ENCODE assay signal across 8 mouse cellular contexts in genomic region chr10:90830268-90830585, GRCm38 (mm10).
DNase-seq lines count a peak whose midpoint lies in the region; ATAC-seq and TF ChIP-seq lines count a peak whose summit lies in the region.

No protein-coding gene starts in this region.

- intact Hi-C loops in heart, adult 2 months (cut with DNase I) = no loop called here

- no peak for TF ChIP-seq POLR2A in heart, adult 2 months (IDR thresholded peaks at IDR 0.05; ENCODE audit: insufficient read depth, low read depth, low read length)

- DNase-seq in heart, adult 2 months = no peak
- peak; percentile 34 for DNase-seq in embryonic facial prominence, embryonic 10.5 days (ENCODE audit: low spot score)
- DNase-seq in midbrain, embryonic 10.5 days (ENCODE audit: low spot score) = no peak
- no peak for DNase-seq in adrenal gland, postnatal 36 days
- no peak for DNase-seq in ovary, postnatal 14 days (ENCODE audit: low spot score)
- DNase-seq in liver, postnatal 0 days = no peak

- H3K4me2 ChIP-seq in heart, embryonic 12.5 days = peak overlapping the region; percentile 99; the same call in 1 of the 2 replicates
- peak overlapping the region; percentile 79 for H3K4me2 ChIP-seq in forebrain, embryonic 15.5 days (replicated peaks)
- H3K4me2 ChIP-seq in liver, postnatal 0 days (ENCODE audit: low read depth, low read length) = no peak overlapping the region

- peaks cover 65% of the 10 kb centered on the region for H3K27me3 ChIP-seq in heart, embryonic 12.5 days (replicated peaks)
- peaks cover 12% of the 10 kb centered on the region for H3K27me3 ChIP-seq in heart, adult 2 months (ENCODE audit: control insufficient read depth, insufficient read depth, low read length)
- peaks cover 73% of the 10 kb centered on the region for H3K27me3 ChIP-seq in embryonic facial prominence, embryonic 10.5 days (replicated peaks; ENCODE audit: low read depth, poor library complexity, severe bottlenecking)
- H3K27me3 ChIP-seq in forebrain, embryonic 15.5 days = peaks cover 20% of the 10 kb centered on the region; the same call in 1 of the 2 replicates
- H3K27me3 ChIP-seq in midbrain, embryonic 10.5 days (ENCODE audit: low read depth, poor library complexity, severe bottlenecking) = peaks cover 82% of the 10 kb centered on the region
- H3K27me3 ChIP-seq in liver, postnatal 0 days (ENCODE audit: insufficient read depth, low read length) = peaks cover 47% of the 10 kb centered on the region

- peaks cover 8% of the 10 kb centered on the region; the same call in 1 of the 2 replicates for H3K4me1 ChIP-seq in heart, embryonic 12.5 days (replicated peaks)
- no peaks in the 10 kb centered on the region for H3K4me1 ChIP-seq in heart, adult 2 months (ENCODE audit: control insufficient read depth, insufficient read depth, low read length)
- peaks cover 17% of the 10 kb centered on the region for H3K4me1 ChIP-seq in embryonic facial prominence, embryonic 10.5 days
- H3K4me1 ChIP-seq in forebrain, embryonic 15.5 days = peaks cover 19% of the 10 kb centered on the region
- peaks cover 30% of the 10 kb centered on the region for H3K4me1 ChIP-seq in midbrain, embryonic 10.5 days
- no peaks in the 10 kb centered on the region for H3K4me1 ChIP-seq in liver, postnatal 0 days (ENCODE audit: insufficient read depth)

- H3K79me2 ChIP-seq in heart, adult 2 months (replicated peaks; ENCODE audit: control insufficient read depth, insufficient read depth, low read length) = no peaks in the 10 kb centered on the region

- no peak overlapping the region for H3K4me3 ChIP-seq in heart, embryonic 12.5 days
- H3K4me3 ChIP-seq in heart, adult 2 months = no peak overlapping the region
- H3K4me3 ChIP-seq in embryonic facial prominence, embryonic 10.5 days = peak overlapping the region; percentile 73
- H3K4me3 ChIP-seq in forebrain, embryonic 15.5 days = peak overlapping the region; percentile 88
- peak overlapping the region; percentile 77 for H3K4me3 ChIP-seq in midbrain, embryonic 10.5 days
- no peak overlapping the region for H3K4me3 ChIP-seq in liver, postnatal 0 days (ENCODE audit: low read depth, low read length)

- H3K36me3 ChIP-seq in heart, embryonic 12.5 days = no peaks in the 10 kb centered on the region
- H3K36me3 ChIP-seq in heart, adult 2 months (ENCODE audit: control insufficient read depth, insufficient read depth, low read length) = no peaks in the 10 kb centered on the region
- no peaks in the 10 kb centered on the region for H3K36me3 ChIP-seq in embryonic facial prominence, embryonic 10.5 days (replicated peaks)
- H3K36me3 ChIP-seq in forebrain, embryonic 15.5 days = no peaks in the 10 kb centered on the region
- H3K36me3 ChIP-seq in midbrain, embryonic 10.5 days = no peaks in the 10 kb centered on the region
- no peaks in the 10 kb centered on the region for H3K36me3 ChIP-seq in liver, postnatal 0 days (replicated peaks; ENCODE audit: insufficient read depth, low read length)

- H3K27ac ChIP-seq in heart, embryonic 12.5 days (ENCODE audit: poor library complexity, severe bottlenecking) = no peak overlapping the region
- no peak overlapping the region for H3K27ac ChIP-seq in heart, adult 2 months
- H3K27ac ChIP-seq in embryonic facial prominence, embryonic 10.5 days (replicated peaks) = no peak overlapping the region
- 0 out of 2 replicates have a peak overlapping the region, but pooled peaks have one; percentile 3 for H3K27ac ChIP-seq in forebrain, embryonic 15.5 days (replicated peaks)
- H3K27ac ChIP-seq in midbrain, embryonic 10.5 days (replicated peaks) = no peak overlapping the region
- H3K27ac ChIP-seq in liver, postnatal 0 days (ENCODE audit: low read depth) = no peak overlapping the region

- WGBS in heart, embryonic 12.5 days = 4% methylated on average over 11 of the region's 11 CpGs
- WGBS in heart, adult 2 months = 5% methylated on average over 11 of the region's 11 CpGs
- WGBS in embryonic facial prominence, embryonic 10.5 days = 1% methylated on average over 11 of the region's 11 CpGs
- WGBS in forebrain, embryonic 15.5 days = under 1% methylated on average over 11 of the region's 11 CpGs
- WGBS in midbrain, embryonic 10.5 days = under 1% methylated on average over 11 of the region's 11 CpGs
- 4% methylated on average over 11 of the region's 11 CpGs for WGBS in liver, postnatal 0 days (ENCODE audit: insufficient replicate concordance)

- ATAC-seq in heart, embryonic 12.5 days (ENCODE audit: insufficient number of reproducible peaks, low FRiP score) = no peak
- no peak for ATAC-seq in forebrain, embryonic 15.5 days (replicated peaks)
- no peak for ATAC-seq in liver, postnatal 0 days

- no peak overlapping the region for H3K9ac ChIP-seq in heart, embryonic 12.5 days
- no peak overlapping the region for H3K9ac ChIP-seq in heart, adult 2 months (ENCODE audit: low read depth, low read length)
- H3K9ac ChIP-seq in forebrain, embryonic 15.5 days (replicated peaks) = peak overlapping the region; percentile 81
- H3K9ac ChIP-seq in liver, postnatal 0 days (replicated peaks) = no peak overlapping the region

- H3K9me3 ChIP-seq in heart, embryonic 12.5 days (replicated peaks) = no peaks in the 10 kb centered on the region
- no peaks in the 10 kb centered on the region for H3K9me3 ChIP-seq in embryonic facial prominence, embryonic 10.5 days
- no peaks in the 10 kb centered on the region for H3K9me3 ChIP-seq in forebrain, embryonic 15.5 days
- no peaks in the 10 kb centered on the region for H3K9me3 ChIP-seq in midbrain, embryonic 10.5 days (replicated peaks)
- no peaks in the 10 kb centered on the region for H3K9me3 ChIP-seq in liver, postnatal 0 days (ENCODE audit: low read length)

- TF ChIP-seq CTCF in heart, adult 2 months (IDR thresholded peaks at IDR 0.05) = no peak
- no peak for TF ChIP-seq CTCF in liver, postnatal 0 days (IDR thresholded peaks at IDR 0.05; ENCODE audit: low read depth)

- no peak for TF ChIP-seq EP300 in heart, adult 2 months (IDR thresholded peaks at IDR 0.05; ENCODE audit: insufficient read depth, low read depth, low read length)
- no peak for TF ChIP-seq EP300 in liver, postnatal 0 days (IDR thresholded peaks at IDR 0.05; ENCODE audit: low read depth)

Comparison
In these comparisons a context has a peak if more than half of its experiments do, and no peak if none do; other contexts are left out.
1. H3K4me3 ChIP-seq: peak in embryonic facial prominence, embryonic 10.5 days (single experiment), forebrain, embryonic 15.5 days (single experiment) and midbrain, embryonic 10.5 days (single experiment); none in heart, embryonic 12.5 days (single experiment), heart, adult 2 months (single experiment) and liver, postnatal 0 days (single experiment).